Mouse (Mus musculus) layer of hippocampus, postnatal 10 days (tissue): ENCODE results near the gene Itfg1. TPM values are rescaled to one million over a fixed set of nuclear protein-coding genes. Genes with fewer than 3 reads are reported as not detected.

Experiments used
- DNase-seq, 2 experiments: peaks; one replicate each; pipeline ENCODE4 v3.0.0; 2021; ENCODE audit warnings: low spot score in 2 of 2
- microRNA-seq, 2 experiments: library from miRNA; unstranded; fragments of <30 nt; microRNA quantifications; one replicate each; pipeline ENCODE4 v1.2.0; 2021
- total RNA-seq, 2 experiments: library from RNA; stranded (reverse); gene quantifications; 2 replicates each; pipeline ENCODE4 v1.2.3; 2021

Itfg1 gene
- total RNA-seq, 2 experiments from 2014 or later = 151 to 179 TPM

DNA sequence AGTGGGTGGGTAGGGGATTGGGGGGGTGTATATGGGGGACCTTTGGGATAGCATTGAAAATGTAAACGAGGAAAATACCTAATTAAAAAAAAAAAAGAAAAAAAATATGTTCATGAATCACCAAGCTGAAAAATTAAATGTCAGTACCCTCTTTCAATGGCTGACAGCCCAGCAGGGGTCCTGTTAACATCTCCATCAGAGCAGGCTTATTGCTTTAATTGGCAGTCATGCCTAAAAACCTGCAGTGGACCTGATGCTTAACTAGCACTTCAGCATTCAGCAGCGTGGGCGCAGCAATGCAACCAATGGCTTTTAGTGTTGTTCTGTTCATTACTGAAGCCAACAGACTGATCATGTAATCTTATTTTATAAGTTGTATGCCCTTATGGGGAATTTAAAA, 60.6 kb downstream of the Itfg1 start:
- peak in 1 of 2 experiments; percentile 4 for DNase-seq

GRCm38 (mm10) chr8:85745053-85745452, 95.7 kb downstream of the Itfg1 start:
- no peak for DNase-seq

DNA sequence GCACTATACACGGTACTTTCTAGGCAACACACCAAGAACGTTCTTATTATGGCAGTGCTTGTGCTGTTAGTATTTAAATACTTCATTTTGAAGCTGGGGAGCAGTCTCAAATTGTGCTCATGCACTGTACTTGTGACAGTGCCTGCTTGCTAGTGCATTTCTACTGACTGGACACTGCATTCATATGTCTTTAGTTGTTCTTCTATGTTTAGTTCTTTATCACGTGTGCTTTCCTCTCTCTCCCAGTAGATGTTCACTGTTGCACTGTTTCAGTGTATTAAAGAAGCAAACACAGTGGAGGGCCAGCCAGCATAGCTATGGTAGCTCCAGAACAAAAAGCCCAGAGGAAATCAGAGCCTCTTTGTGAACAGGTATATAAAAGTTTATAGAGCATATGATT, 110.2 kb downstream of the Itfg1 start:
- no peak for DNase-seq

- DNase-seq = no peak
These were observed 123.5 kb downstream of the Itfg1 start for GRCm38 (mm10) chr8:85717271-85717670.

DNA sequence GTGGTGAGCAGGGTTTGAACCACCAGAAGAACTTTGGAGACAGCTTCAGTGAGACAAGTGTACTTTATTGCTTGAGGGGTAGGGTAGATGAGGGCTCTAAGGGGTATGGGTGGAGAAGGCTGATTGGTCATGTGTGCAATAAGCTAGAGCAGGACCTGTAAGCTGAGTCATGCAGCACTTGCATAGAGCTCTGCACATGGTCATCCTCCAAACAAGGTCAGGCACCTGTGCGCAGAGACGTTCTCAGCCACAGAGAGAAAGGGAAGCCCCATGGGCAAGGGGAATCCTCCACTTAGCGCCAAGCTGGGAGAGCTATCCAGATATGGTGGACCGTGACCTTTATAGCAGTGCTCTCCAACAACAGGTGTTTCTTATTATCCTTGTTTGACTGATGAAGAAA, 124.0 kb downstream of the Itfg1 start:
- no peak for DNase-seq

DNA sequence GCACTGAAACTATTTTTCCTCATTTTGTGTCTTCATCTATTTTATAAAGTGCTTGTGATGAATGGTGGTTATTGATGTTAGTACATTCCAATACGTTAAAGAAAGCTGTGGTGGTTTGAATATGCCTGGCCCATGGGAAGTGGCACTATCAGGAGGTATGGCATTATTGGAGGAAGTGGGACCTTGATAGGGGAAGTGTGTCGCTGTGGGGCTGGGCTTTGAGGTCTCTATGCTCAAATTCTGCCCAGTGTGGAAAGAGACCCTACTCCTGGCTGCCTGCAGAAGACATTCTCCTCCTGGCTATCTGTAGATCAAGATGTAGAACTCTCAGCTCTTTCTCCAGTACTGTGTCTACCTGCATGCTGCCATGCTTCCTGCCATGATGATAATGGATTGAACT, 133.7 kb downstream of the Itfg1 start:
- DNase-seq = no peak

GRCm38 (mm10) chr8:85700751-85701351, 139.9 kb downstream of the Itfg1 start, which contains the start of gene Neto2:
Neto2 (minus strand) TSS chr8:85700924.
- DNase-seq = peak; percentile 70 to 86

DNA sequence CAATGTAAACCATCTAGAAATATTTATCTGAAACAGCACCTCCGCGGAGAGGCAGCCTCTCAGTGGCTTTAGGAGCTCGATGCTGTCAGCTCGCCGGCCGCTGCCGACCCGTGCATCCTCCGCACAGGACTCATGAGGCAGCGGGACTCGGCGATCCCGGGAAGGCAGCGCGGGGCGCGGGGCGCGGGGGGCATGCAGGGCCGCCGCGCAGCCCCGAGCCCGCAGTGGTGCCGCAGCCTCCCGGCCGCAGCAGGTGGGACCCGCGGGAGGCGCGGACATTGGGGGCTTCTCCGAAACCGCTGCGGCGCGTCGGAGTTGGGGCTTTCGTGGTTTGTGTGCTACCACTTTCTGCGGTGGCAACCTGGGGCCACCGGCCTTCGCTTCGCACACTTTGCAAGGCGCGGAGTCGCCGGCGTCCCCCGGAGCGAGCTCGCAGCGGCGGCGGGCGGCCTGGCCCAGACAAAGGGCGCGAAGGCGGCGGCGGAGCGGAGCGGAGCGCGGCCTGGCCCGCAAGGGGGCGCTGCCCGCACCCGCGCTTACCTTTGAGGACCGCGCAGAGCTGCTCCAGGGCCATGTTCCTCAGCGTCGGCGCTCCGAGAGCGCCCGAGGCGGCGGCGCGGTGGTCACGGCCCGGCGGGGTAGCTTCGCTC, 140.5 kb downstream of the Itfg1 start:
- DNase-seq = peak; percentile 69 to 81

DNA sequence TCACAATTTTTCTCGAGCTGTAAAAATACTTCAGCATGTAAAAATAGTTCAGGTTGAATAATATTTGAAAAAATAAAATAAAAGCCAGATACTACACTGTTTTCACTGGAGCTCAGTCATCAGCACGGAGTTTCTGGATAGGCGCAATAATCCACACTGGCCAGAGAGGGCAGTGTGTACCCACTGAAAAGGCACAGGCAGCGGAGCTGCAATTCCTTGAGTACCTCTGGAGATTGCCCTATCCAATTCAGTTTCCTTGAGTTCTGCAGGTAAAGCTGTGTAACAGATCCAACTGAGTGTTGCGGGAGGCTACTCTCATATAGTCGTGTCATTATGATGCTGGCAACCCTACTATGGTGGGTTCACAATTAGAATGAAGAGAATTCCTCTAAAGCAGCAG, 141.7 kb downstream of the Itfg1 start:
- DNase-seq = peak; percentile 76 to 84

Small RNAs within 50 kb of the gene (microRNA-seq; reads per million reads assigned to microRNA genes)
- gene Mir8109 = 0 reads per million in 2 experiments

Other genes starting within 250 kb of the Itfg1 start
- gene Neto2, start 140.0 kb downstream of the Itfg1 start, total RNA-seq = 10 to 100 TPM; 80.6 to 82.4 TPM
- 10 to 100 TPM; 32.5 to 34.7 TPM for gene Phkb, start within 50 bp of the Itfg1 start, total RNA-seq